Mouse (Mus musculus): ENCODE data around the gene Prkd1.
"Not testable (repeated sequence)": the region's sequence is repeated elsewhere in the genome, so short reads cannot be mapped to it uniquely, and the experiment has no call there.

The Prkd1 gene

DNA sequence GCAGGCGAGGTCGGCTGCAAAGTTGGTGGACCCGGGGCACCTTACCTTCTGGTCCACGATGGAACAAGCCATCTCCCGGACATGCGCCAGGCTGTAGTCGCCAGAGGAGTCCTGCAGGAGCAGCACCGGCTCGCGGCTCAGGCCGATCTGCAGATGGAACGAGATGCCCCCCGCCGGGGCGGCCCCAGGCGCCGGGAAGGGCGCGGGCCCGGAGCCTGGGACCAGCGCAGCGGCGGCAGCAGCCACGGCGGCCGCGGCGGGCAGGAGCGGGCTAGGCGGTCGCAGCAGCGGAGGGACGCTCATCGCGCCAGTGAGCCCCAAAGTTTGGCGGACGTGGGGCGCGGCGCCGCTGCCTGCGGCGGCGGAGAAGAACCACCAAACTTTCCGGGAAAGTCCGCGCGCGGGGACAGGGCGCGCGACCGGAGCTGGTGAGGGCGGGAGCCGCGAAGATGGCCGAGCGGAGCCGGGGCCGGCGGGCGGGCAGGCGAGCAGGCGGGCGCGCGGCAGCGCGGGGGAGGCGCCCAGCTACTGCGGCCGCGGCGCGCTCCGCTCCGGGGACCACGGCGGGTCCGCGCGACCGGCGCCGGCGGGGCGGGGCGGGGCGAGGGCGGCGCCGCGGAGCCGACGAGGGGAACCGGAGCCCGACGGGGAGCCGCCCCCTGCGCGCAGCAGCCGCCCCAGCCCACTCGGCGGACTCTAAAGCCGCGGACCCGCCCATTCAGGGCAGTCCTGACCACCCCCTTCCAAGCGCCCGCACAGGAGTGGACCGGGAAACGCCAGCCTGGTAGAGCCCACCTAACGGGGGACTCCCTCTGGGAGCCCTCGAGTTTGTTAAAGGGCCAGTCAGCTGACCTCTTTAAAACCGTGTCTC is at the start of gene Prkd1:
TSS of gene Prkd1 (minus strand) at position 428 of the 871 bp plus-strand sequence.
- peak; percentile 71 for DNase-seq (ENCODE audit: low read depth, low spot score)

DNA sequence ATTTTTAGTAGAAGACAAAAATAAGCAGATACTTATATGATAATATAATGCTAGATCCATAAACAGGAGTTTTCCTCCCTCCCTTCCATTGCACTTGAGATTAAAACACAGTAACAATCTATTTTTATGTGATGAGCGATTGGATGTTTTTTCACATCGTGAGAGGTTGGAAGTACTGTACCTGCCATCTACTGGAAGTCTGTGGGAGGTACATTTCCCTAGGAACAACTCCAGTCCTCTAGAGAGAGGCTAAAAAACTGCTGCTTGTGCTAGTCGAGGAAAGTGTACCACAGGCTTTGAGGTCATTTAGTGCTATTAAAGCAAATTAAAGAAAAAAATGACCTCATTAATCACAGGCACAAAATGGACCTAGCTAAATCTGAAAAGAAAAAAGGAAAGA is 48.6 kb upstream of the Prkd1 start:
- DNase-seq (ENCODE audit: low read depth, low spot score) = peak; percentile 30

DNA sequence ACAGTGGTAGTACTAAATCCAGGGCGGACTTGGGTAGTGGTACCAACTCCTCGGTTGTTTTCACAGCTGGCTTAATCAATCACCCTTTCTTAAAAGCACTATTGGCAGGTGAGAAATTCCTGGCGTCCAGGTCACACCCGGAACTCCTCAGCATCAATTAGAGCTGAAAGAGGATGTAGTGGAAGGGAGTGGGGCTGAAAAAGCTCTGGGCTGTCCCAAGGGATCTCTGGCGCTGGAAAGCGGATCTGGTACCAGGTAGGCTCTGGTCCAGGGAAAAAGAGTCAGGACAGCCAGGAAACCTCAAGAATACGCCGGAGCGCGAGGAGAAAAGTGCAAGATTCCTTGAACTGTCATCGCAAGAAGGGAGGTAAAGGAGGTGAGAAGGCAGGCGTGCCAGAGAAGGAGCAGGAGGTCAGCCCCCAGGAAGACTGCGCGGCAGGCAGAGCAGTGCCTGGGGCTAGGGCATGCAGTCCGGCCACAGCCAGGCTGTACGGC is 675 bp downstream of the Prkd1 start:
- peak; percentile 56 for DNase-seq (ENCODE audit: low read depth, low spot score)

DNA sequence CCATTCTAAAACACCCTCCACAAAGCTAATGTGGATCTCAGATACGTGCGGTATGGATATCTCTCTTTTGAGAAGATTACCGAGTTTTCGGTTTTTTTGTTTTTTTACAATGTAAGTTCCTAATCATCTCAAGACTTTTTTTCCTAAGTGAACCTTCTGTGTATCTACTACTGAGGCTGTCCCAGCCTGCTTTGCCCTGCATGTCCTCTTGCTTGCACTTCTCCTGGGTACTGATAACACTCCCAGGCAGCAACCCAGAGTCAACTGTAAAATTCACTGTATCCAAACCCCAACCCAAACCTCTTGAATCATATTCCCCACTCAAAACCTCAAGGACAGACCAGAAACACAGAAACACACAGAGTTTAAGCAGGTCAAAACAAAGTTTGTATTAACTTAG is 2.0 kb downstream of the Prkd1 start:
- no peak for DNase-seq (ENCODE audit: low read depth, low spot score)

DNA sequence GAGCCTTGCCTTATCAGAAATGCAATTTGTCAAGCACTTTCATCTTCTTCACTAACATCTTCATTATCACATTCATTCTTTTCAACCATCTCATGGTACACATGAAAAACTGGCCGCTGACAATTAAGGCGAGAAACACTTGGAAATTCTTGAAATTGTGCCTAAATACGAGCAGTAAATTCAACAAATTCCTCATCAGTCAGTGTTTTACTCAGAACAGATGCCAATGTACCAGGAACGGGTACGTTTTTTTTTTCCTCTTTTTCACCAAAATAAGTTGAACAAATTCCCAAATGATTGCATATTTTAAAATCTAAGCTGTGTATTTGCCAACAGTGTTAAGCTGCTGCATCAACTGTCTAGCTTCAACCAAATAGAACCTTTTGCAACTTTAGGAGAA is 6.2 kb downstream of the Prkd1 start:
- DNase-seq (ENCODE audit: low read depth, low spot score) = no peak

DNA sequence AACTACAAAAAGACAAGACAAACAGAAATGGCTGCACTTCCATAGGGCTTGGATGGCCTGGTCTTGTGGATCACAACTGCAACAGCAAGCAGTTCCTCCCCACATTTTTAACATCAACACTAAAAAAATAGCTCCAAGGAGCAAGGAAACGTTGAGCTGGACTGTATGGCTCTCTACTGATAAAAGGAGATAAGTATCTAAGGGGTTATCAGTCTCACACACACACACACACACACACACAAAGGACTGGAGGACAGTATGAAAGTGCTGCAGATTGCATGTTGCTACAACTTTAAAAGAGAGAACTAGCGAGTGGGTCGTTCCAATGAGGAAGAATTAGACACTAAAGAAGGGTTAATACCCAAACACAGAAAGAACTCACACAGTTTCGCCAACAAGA is 8.7 kb downstream of the Prkd1 start:
- no peak for DNase-seq (ENCODE audit: low read depth, low spot score)

DNA sequence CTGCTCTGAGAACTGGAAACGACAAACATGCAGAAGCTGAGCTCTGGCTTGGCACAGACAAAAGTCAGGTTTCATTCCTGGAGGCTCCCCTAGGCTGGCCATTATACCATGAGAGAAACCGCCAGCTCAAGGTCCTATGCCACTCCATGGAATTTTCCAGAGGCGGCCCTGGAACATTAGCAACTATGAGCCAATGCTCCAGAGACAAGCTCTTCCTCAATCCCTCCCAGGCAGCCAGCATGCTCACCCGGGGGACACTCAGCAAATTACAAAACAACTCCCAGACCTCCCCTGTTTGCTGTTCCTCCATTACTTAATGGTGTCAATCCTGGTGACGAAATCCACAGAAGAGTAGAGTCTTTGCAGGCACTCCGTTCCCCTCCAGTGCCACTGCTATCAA is 14.5 kb downstream of the Prkd1 start:
- DNase-seq (ENCODE audit: low read depth, low spot score) = no peak

DNA sequence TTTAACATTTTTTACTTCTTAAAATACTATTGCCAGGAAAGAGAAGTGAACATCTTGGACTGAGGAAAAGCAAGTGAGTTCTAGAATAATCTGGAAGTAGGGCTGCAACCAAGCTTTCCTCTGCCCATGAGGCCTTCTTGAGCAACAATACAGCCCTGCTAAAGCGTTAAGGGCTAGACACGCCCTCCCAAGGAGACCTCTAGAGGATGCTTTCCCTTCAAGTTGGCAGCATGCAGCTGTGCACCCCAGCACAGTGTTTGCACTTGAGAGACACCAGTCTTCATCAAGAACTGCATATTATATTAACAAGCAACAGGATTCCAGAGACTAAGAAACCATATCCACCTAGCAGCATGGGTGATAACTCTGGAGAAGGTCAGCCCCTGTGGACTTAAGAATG is 22.8 kb downstream of the Prkd1 start:
- not testable (repeated sequence) for DNase-seq (ENCODE audit: low read depth, low spot score)

DNA sequence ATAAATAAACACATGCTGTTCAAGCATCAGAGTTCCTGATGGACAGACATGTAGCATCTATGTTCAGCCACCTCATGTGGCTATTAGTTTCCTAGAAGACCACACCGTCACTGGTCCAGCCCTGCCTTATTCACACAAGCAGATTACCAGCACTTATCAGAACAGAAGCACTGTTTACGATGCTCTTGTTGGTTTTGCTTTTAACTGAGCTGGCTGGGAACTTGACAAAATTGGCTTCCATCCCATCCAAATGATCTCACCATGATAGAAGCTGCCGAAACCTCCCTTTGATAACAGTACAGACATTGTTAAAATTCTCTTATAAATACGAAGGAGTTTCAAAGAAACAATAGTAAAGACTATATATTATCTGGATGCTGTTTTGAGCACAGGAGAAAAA is 24.7 kb downstream of the Prkd1 start:
- DNase-seq (ENCODE audit: low read depth, low spot score) = no peak

DNA sequence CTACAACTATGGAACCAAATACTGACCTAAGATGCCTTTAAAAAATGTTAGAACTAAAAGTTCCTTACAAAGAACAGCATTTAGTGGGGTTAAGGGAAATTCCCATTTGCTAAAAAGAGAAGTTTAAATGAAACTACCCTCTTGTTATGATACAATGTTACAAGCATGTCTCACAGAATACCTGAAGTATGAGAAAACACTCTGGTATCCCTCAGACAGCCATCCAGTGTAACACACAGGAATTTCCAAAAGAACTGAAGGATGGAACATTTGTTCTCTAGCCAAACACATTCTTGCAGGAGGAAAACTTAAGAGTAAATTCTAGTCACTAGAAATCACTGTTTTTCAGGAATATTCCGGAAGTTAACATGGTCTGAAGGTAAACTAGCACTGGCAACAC is 33.0 kb downstream of the Prkd1 start:
- DNase-seq (ENCODE audit: low read depth, low spot score) = no peak

DNA sequence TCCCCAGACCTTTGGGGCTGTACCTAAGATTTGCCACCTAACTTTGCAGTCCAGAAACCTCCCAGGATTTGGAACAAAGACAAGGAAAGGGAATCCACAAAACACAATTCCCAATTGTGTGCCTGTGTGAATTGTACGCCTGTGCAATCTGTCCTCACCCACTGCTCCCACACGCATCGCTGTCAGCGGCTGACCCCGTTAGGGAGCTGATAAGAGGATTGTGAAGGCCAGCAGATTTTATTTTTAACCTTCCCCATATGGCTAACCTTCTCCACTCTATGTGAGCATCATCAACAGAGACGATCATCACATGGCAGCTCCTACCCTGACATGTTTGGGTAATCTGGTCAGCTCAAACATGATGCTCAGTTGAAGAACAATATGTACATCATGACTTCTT is 34.6 kb downstream of the Prkd1 start:
- DNase-seq (ENCODE audit: low read depth, low spot score) = no peak

DNA sequence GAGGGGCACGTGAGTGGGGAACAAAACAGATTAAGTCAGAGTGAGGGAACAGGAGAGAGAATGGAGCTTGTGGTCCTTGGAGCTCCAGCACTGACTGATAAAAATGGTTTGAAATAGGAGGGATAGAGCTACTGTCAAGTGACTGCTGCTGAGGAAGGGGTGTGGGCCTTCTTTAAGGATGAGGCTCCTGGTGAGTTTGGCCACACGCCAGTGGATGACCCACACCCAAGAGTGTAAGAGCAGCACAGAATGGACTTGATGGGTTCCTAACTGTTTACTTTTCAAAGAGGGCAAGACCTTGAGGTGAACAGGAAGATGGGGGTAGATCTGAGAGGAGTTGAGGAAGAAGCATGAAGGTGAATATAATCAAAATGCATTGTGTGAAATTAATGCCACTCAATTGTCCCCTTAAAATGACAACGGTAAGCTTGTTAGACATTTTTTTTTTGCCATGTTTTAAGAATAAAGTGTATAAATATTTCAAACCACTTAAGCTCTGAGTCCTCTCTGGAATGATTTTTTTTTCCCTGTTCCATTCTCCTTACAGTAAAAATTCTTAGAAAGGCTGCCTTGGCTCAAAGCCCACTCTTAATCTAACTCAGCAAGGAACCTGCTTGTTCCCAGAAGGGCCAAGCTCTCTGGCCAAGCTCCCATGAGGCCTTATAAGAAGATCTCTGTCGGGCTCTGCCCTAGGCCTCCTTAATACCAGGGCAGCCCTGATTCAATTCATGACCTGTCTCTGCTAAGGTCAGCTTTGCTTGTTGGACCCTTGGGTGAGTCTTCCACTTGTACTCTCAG is 42.0 kb downstream of the Prkd1 start:
- no peak for DNase-seq (ENCODE audit: low read depth, low spot score)

DNA sequence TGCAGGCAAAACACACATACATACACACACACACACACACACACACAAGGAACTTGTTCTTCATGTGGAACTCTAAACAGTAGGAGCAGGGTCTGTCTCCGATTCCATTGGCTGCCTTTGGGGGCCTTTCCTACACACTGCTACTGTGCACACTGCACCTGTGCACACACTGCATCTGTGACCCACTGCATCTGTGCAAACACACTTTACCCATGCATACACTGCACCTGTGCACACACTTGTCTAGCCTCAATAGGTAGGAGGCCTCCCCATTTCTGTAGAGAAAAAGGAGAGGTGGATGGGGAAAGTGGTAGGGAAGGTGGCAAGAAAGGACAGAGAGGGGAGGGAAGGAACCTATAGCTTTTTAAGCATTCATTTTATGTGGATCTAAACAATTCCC is 49.5 kb downstream of the Prkd1 start:
- DNase-seq (ENCODE audit: low read depth, low spot score) = no peak

DNA sequence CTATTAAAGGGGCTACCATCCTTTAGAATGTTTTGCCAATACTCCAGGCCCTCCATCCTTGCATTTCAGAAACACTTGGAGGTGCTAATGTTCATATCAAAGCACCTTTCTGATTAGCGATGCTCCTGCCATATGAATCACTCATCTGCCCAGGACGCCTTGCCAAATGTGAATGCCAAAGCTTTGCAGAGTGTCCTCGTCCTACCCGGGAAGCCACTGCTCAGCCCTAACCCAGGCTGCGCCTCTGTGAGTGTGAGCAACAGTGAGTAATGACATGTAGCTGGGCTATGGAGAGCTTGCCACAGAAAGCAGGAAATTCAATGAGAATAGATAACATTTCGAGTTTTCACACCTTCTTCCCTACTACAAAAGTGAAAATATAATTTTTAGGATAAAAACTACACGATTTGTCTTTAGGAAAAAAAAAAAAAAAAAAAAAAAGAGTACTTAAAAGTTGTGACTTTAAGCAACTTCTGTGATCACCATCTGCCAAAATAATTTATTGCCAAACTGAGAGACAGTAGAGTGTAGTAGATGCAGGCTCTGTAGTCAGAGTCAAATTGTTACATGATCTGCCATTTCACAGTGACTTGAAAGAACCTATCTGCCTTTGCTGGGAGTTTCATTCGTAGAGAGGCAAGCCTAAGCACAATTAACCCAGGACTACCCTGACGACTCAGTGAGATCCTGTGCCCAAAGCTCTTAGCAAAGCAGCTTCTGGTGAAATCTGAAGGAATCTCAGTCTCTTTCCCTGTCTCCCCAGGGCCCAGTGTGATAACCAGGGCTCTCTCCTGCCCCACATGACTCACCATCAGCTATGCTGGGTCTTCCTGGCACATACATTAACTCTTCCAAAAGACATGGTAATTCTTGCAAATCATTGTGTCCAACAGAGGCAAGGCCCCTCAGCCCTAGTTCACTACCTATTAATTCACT is 50.6 kb downstream of the Prkd1 start:
- DNase-seq (ENCODE audit: low read depth, low spot score) = no peak

DNA sequence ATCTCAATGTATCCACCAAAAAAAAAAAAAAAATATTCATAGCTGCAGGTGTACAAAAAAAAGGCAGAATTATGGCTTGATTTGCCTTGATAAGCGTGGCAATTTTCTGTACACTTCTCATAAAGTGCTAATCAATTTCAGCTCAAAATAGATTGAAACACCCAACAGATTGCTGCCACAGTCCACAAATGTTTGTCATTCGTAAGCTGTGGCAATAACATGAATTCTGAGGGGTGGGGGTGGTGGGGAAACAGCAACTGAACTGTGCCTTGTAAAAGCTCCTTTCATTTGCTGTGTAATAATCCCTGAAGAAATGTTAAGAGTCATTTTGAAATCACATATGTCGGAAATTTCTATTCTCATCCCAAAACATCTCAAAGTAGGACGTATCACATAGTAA is 51.4 kb downstream of the Prkd1 start:
- DNase-seq (ENCODE audit: low read depth, low spot score) = no peak

DNA sequence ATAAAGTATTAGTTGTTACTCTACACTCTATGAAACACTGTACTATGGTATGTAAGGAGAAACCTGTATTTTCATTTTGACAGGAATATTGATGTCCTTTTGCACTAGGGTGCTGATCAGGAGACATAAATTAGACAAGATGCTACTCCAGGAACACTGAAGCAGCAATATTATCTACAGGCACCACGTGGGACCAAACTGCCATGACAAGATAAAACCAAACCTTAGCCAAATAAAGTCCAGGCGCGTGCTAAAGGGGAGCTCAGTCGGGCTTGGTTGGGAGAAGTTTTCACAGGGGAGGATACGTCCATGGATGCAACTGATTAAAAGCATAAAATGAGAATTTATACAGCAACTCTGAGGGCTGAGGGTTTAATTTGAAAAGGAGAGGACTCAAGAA is 53.1 kb downstream of the Prkd1 start:
- DNase-seq (ENCODE audit: low read depth, low spot score) = no peak

DNA sequence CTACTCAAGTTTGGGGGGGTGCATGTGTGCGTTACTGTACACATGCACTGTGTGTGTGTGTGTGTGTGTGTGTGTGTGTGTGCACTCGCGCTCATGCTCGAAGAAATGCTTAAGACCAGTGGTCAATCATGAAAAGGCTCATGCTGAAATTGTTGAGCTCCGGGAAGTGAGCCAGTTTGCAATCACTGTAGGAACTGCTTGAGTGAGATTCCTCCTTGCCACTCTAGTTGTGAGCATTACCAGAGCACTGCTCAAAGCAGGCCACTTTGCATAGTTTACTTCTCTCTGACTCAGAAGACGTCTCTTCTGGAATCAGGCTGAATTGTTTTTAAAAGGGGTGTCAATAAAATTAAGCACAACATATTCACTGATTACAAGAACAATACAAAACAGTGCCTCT is 54.4 kb downstream of the Prkd1 start:
- no peak for DNase-seq (ENCODE audit: low read depth, low spot score)

DNA sequence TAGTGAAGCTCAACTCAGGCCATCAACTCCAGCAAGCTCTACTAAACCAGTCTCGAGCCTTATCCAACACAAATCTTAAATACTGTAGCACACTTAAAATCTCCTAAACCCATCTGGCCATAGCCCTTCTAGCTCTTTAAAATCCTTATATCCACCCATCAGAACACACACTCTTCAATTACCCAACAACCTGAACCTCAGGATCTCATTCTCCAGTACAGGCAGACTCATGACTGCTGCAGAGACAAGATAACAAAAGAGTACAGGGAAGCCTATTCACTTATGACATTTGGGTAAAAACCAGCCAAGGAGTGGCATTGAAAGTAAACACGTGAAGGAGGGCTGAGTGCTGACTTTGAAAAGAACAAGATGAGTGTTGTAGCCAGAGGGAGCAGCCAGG is 55.4 kb downstream of the Prkd1 start:
- no peak for DNase-seq (ENCODE audit: low read depth, low spot score)

DNA sequence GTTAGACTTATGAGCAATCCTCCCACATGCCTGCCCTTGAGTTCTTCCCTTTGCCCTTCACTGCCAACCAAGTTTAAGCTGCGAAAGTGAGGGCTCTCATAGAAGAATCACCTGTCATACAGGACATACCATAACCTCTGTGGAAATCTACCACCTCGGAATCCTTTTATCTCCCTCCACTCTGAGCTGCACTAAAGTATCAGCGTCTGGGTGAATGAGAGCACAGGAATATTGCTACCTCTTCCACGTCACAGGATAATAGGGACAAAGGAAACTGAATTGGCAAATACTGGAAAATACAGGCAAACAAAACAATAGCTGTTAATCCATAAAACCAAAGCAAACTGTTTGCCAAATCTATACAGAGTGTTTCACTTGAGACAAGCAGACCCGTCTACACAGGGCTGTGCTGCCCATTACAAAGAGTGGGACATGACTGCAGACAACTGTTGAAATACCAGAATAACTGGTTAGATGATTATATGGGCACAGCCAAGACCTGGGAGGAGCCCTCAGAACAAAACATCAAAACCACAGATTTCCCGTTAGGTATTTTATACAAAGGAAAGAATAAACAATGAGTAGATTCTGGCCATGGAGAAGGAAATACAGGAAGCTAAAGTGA is 60.6 kb downstream of the Prkd1 start:
- no peak for DNase-seq (ENCODE audit: low read depth, low spot score)

DNA sequence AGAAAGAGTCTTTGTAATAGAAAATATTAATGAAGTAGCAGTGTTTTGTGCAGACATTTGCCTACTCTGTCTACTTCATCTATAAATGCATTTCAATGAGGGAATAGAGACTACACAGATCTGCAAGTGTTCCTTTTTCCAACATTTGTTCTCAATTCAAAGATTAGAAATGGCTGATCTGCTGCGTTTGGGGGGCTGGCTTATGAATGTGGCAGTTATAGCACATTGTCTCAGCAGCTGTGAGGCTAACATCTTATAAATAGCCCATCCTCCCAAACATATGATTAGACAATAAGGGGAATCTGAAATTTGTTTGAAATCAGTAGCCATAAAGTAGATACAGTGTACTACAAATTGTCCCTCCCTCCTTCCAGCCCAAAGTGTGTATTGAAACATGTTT is 83.7 kb downstream of the Prkd1 start:
- no peak for DNase-seq (ENCODE audit: low read depth, low spot score)

DNA sequence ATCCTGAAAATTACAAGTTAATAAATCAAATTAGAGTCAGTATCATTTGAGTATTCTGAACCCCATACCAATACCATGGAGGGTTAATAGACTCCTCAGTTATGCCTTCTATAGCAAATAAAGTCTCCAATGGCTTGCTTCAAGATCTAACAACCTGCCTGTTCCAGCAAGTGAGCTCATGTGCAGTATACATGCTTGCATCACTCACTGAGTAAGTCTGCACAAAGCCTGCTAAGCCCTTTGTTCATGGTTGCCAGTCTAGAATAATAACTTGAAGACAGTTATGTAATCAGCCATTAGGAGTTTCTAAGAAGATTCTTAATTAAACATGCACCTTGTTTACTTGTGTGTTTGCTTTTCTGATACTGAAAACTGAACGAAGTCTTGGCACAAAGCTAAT is 88.4 kb downstream of the Prkd1 start:
- DNase-seq (ENCODE audit: low read depth, low spot score) = no peak
